17 mouse cellular contexts compared by ENCODE assay signal in the genomic region with DNA sequence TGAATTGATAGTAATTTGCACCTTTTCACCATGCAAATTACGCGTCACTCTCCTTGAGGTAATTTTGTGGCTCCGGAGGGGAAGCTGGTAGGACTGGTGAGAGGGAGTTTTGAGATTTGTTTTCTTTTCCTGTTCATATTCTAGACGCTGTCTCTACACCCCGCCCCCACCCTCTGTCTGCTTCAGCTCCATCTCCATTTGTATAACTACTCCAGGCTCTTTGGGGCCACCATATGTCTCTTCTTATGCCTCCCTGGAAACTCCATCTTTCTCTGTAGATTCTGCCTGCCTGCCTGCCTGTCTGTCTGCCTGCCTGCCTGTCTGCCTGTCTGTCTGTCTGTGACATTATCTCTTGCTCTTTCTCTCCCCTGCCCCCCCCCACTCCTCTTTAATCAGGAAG. TPM values are rescaled to one million over a fixed set of nuclear protein-coding genes. Genes with fewer than 3 reads are reported as not detected.
A peak's percentile ranks its signal among the peaks of the same experiment; 100 is the strongest.
DNase-seq lines count a peak whose midpoint lies in the region; ATAC-seq and TF ChIP-seq lines count a peak whose summit lies in the region.
"Had no signal": no experiment of that assay in that cellular context is flagged by ENCODE, and none has a peak within 500 bp of the region (broad histone marks: within the 10 kb centered on the region; RNA-seq: fewer than 3 reads in every experiment).

No protein-coding gene starts in this region.

- no peak for DNase-seq in left cerebral cortex, adult 2 months (ENCODE audit: extremely low spot score in 1 of 2, low spot score in 2 of 2)
- no peak for DNase-seq in left cerebral cortex, postnatal 36 days (ENCODE audit: low spot score in 2 of 2)
- no peak for DNase-seq in embryonic facial prominence, embryonic 10.5 days (ENCODE audit: low spot score)
- no peak for DNase-seq in midbrain, embryonic 14.5 days
- no peak for DNase-seq in ovary, postnatal 36 days (ENCODE audit: low spot score)
- no peak for DNase-seq in cerebellum, postnatal 25 days
- DNase-seq: gastrocnemius, postnatal 25 days; kidney, adult 8-10 months; kidney, postnatal 25 days; lung, embryonic 14.5 days; lung, postnatal 4 days; right cerebral cortex, postnatal 4 days had no signal

- H3K4me3 ChIP-seq in left cerebral cortex, adult 2 months: no peak overlapping the region
- H3K4me3 ChIP-seq in embryonic facial prominence, embryonic 10.5 days: no peak overlapping the region
- H3K4me3 ChIP-seq in forebrain, embryonic 16.5 days (replicated peaks; ENCODE audit: low read length): no peak overlapping the region
- H3K4me3 ChIP-seq in midbrain, embryonic 14.5 days (replicated peaks; ENCODE audit: low read depth, low read length): no peak overlapping the region
- H3K4me3 ChIP-seq: liver, embryonic 12.5 days; neural tube, embryonic 15.5 days had no signal

- no peaks in the 10 kb centered on the region for H3K36me3 ChIP-seq in embryonic facial prominence, embryonic 10.5 days (replicated peaks)
- H3K36me3 ChIP-seq in forebrain, embryonic 16.5 days (ENCODE audit: control insufficient read depth, insufficient read depth): no peaks in the 10 kb centered on the region
- H3K36me3 ChIP-seq in midbrain, embryonic 14.5 days (ENCODE audit: control insufficient read depth, insufficient read depth, low read length): no peaks in the 10 kb centered on the region
- H3K36me3 ChIP-seq: G1E; liver, embryonic 12.5 days; neural tube, embryonic 15.5 days had no signal

- no peak overlapping the region for H3K4me2 ChIP-seq in forebrain, embryonic 16.5 days (ENCODE audit: low read length)
- no peak overlapping the region for H3K4me2 ChIP-seq in midbrain, embryonic 14.5 days (ENCODE audit: low read length)
- H3K4me2 ChIP-seq: liver, embryonic 12.5 days; lung, embryonic 14.5 days; neural tube, embryonic 15.5 days had no signal

- 71% methylated on average over 5 of the region's 5 CpGs for WGBS in embryonic facial prominence, embryonic 10.5 days
- 61% methylated on average over 5 of the region's 5 CpGs for WGBS in forebrain, embryonic 16.5 days
- whole genome bisulfite sequencing in midbrain, embryonic 14.5 days: 82% methylated on average over 5 of the region's 5 CpGs

- TF ChIP-seq CTCF in left cerebral cortex, adult 2 months (IDR thresholded peaks at IDR 0.05): no peak

- ATAC-seq in forebrain, embryonic 16.5 days: no peak
- ATAC-seq in midbrain, embryonic 14.5 days (ENCODE audit: low FRiP score, low TSS enrichment): no peak
- ATAC-seq in megakaryocyte, adult 5-6 weeks (ENCODE audit: poor library complexity, severe bottlenecking): no peak
- ATAC-seq: liver, embryonic 12.5 days had no signal

- no peaks in the 10 kb centered on the region for H3K9me3 ChIP-seq in embryonic facial prominence, embryonic 10.5 days
- no peaks in the 10 kb centered on the region for H3K9me3 ChIP-seq in forebrain, embryonic 16.5 days (ENCODE audit: control insufficient read depth, low read length)
- H3K9me3 ChIP-seq in midbrain, embryonic 14.5 days (ENCODE audit: control insufficient read depth, low read length): 0 out of 2 replicates have a peak, but pooled peaks cover 4% of the 10 kb centered on the region
- H3K9me3 ChIP-seq: G1E; liver, embryonic 12.5 days; neural tube, embryonic 15.5 days had no signal

- H3K4me1 ChIP-seq in embryonic facial prominence, embryonic 10.5 days: peaks cover 48% of the 10 kb centered on the region
- peaks cover 45% of the 10 kb centered on the region for H3K4me1 ChIP-seq in forebrain, embryonic 16.5 days (replicated peaks; ENCODE audit: control insufficient read depth, insufficient read depth, low read length)
- peaks cover 51% of the 10 kb centered on the region for H3K4me1 ChIP-seq in midbrain, embryonic 14.5 days (ENCODE audit: control insufficient read depth, insufficient read depth, low read length)
- H3K4me1 ChIP-seq: liver, embryonic 12.5 days had no signal

- intact Hi-C loops in left cerebral cortex, adult 2 months (cut with DNase I): no loop called here
- intact Hi-C loops in left cerebral cortex, postnatal 36 days (cut with DNase I): loop anchor here (5.0 kb wide), 1 partner anchor 41 kb away; no protein-coding TSS in a partner anchor

- H3K27me3 ChIP-seq in embryonic facial prominence, embryonic 10.5 days (replicated peaks; ENCODE audit: low read depth, poor library complexity, severe bottlenecking): no peaks in the 10 kb centered on the region
- no peaks in the 10 kb centered on the region for H3K27me3 ChIP-seq in forebrain, embryonic 16.5 days (replicated peaks; ENCODE audit: control insufficient read depth, insufficient read depth, low read length)
- H3K27me3 ChIP-seq in midbrain, embryonic 14.5 days (ENCODE audit: control insufficient read depth, insufficient read depth, low read length): no peaks in the 10 kb centered on the region
- H3K27me3 ChIP-seq: neural tube, embryonic 15.5 days had no signal

- no peak overlapping the region for H3K9ac ChIP-seq in forebrain, embryonic 16.5 days (replicated peaks; ENCODE audit: low read depth, low read length)
- no peak overlapping the region for H3K9ac ChIP-seq in midbrain, embryonic 14.5 days (replicated peaks; ENCODE audit: low read length)
- H3K9ac ChIP-seq: liver, embryonic 12.5 days; lung, embryonic 14.5 days; neural tube, embryonic 15.5 days had no signal

- H3K27ac ChIP-seq in left cerebral cortex, adult 2 months: peak overlapping the region; percentile 92; the same call in 1 of the 2 replicates
- 0 out of 2 replicates have a peak overlapping the region, but pooled peaks have one; percentile 0 for H3K27ac ChIP-seq in embryonic facial prominence, embryonic 10.5 days (replicated peaks)
- 0 out of 2 replicates have a peak overlapping the region, but pooled peaks have one; percentile 4 for H3K27ac ChIP-seq in forebrain, embryonic 16.5 days (ENCODE audit: low read length)
- H3K27ac ChIP-seq in midbrain, embryonic 14.5 days (replicated peaks; ENCODE audit: low read depth, low read length): peak overlapping the region; percentile 23; the same call in 1 of the 2 replicates
- H3K27ac ChIP-seq: liver, embryonic 12.5 days; neural tube, embryonic 15.5 days had no signal

RNA-seq across cellular contexts. Expression of a gene that starts 26.8 kb away (rescaled TPM):
- total RNA-seq in left cerebral cortex, adult 2 months (2021): 1,000 to 10,000 TPM; 2,238 to 2,247 TPM
- 1,000 to 10,000 TPM; 2,172 to 2,300 TPM for total RNA-seq in left cerebral cortex, postnatal 36 days (2021)
- polyA plus RNA-seq in embryonic facial prominence, embryonic 10.5 days (2016; fragmentation: Nextera tagmentation; extraction: Ambion mirVana): 1,151 and 1,166 TPM in 2 replicates
- polyA plus RNA-seq in forebrain, embryonic 16.5 days (2015; fragmentation: Nextera tagmentation; extraction: Ambion mirVana): 2,124 and 2,140 TPM in 2 replicates
- 2,581 and 2,856 TPM in 2 replicates for polyA plus RNA-seq in midbrain, embryonic 14.5 days (2014; fragmentation: Nextera tagmentation; extraction: Ambion mirVana)
- 717 and 805 TPM in 2 replicates for total RNA-seq in megakaryocyte, adult 5-6 weeks (2015)
- 1,003 and 1,237 TPM in 2 replicates for total RNA-seq in megakaryocyte, adult 5-6 weeks (2017)

Comparison
In these comparisons a context has a peak if more than half of its experiments do, and no peak if none do; other contexts are left out.
1. H3K27ac ChIP-seq: peak in every context shown above with its lines; median percentile 92 in left cerebral cortex, adult 2 months; 23 in midbrain, embryonic 14.5 days; 4 in forebrain, embryonic 16.5 days; 0 in embryonic facial prominence, embryonic 10.5 days.